Mouse (Mus musculus): Measurements from ENCODE around the gene Coq6.

Gene Coq6

GRCm38 (mm10) chr12:84396947-84397679 lies 35.7 kb downstream of the Coq6 start:
- no peak for DNase-seq

DNA sequence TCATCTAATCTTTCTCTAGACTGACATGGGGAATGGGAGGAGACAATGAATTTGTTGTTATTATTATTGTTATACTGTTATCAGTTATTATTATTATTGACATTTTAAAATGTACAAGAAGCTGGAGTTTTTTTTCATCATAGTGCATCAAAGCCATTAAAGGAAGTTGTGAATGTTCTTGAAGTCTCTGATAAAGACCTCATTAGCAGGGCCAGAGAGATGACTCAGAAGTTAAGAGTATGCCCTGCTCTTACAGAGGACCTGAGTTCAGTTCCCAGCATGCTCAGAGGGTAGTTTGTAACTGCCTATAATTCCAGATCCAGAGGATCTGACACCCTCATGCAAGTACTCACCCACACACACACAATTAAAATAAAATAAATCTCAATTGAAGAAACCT lies 36.2 kb downstream of the Coq6 start:
- no peak for DNase-seq

GRCm38 (mm10) chr12:84398629-84399028 lies 37.2 kb downstream of the Coq6 start:
- no peak for DNase-seq

DNA sequence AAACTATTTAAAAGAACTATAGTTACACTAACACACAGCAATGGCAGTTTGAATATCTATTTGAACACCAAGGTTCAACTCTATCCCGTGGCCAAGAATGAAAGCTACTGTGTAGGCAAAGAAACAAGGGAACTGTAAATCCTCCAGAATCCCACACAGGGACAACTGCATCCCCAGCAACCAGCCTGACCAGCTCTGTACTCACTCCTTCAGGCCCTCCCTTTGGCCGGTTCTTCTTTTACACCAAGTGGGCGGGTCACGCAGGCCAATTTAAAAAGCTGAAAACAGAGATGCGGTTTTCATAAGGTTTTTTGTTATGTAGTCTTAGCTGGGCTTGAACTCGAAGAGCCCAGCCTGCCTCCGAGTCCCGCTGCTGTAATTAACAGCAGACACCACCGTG lies 37.7 kb downstream of the Coq6 start:
- DNase-seq = no peak

DNA sequence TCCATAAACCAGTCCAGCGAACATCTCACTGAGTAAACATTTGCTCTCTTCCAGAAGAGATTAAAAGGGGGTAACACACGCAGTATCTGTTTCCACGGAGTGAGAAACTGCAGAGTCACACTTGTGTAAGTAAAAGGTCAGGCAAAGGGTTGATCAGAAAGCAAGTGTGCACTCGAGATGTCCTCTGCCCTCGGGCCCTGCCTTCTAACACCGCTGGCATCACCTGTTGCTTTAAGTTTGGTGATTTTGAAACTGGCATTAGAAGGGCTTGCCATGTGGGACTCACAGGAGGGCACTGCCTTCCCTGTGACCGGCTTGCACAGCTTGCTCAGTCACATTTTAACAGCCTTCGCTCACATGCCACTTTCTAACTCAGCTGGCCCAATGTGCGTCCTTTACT lies 38.2 kb downstream of the Coq6 start:
- DNase-seq = peak; percentile 61 to 76

- no peak for DNase-seq
Observed at GRCm38 (mm10) chr12:84400068-84400467, 38.6 kb downstream of the Coq6 start.

- peak; percentile 76 to 79 for DNase-seq
Observed at GRCm38 (mm10) chr12:84400653-84401052, 39.2 kb downstream of the Coq6 start.

- peak; percentile 56 to 59 for DNase-seq
Observed at GRCm38 (mm10) chr12:84402923-84403322, 41.5 kb downstream of the Coq6 start.

GRCm38 (mm10) chr12:84404541-84404940 lies 43.1 kb downstream of the Coq6 start:
- no peak for DNase-seq

- no peak for DNase-seq
Observed at GRCm38 (mm10) chr12:84407259-84407658, 45.8 kb downstream of the Coq6 start.

GRCm38 (mm10) chr12:84407874-84408818 lies 46.7 kb downstream of the Coq6 start:
- peak; percentile 30 to 48 for DNase-seq

- peak; percentile 91 to 96 for DNase-seq
Observed at GRCm38 (mm10) chr12:84408819-84409507, 47.5 kb downstream of the Coq6 start, which contains the start of the genes Entpd5 and Bbof1. Gene Entpd5, minus strand, starts transcription at chr12:84409029. Gene Bbof1, plus strand, starts transcription at chr12:84409071.

GRCm38 (mm10) chr12:84416834-84417604 lies 55.6 kb downstream of the Coq6 start, which contains the start of gene Rnf113a2:
Gene Rnf113a2, plus strand, starts transcription at chr12:84417196.
- peak; percentile 86 to 93 for DNase-seq

DNA sequence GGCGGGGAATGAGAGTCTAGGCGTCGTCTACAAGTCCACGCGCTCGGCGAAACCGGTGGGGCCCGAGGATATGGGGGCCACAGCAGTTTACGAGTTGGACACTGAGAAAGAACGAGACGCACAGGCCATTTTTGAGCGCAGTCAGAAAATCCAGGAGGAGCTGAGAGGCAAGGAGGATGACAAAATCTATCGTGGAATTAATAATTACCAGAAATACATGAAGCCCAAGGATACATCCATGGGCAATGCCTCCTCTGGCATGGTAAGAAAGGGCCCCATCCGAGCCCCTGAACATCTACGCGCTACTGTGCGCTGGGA lies 56.1 kb downstream of the Coq6 start:
- no peak for DNase-seq
